Mouse (Mus musculus) cerebellum, postnatal 14 days (tissue): Measurements from ENCODE around the gene Nfib.
A peak's percentile ranks its signal among the peaks of the same experiment; 100 is the strongest.

Source experiments
- DNase-seq, 2 experiments: peaks; one replicate each; pipeline ENCODE4 v3.0.0; 2021; ENCODE audit warnings: mixed read lengths in 2 of 2

Nfib gene

GRCm38 (mm10) chr4:82588718-82589117, 116.8 kb downstream of the Nfib start:
- DNase-seq = peak; percentile 41 to 57

GRCm38 (mm10) chr4:82587146-82587870, 118.2 kb downstream of the Nfib start:
- peak; percentile 76 to 80 for DNase-seq

GRCm38 (mm10) chr4:82586637-82587036, 118.9 kb downstream of the Nfib start:
- DNase-seq = peak; percentile 43 to 66

- DNase-seq = peak; percentile 44 to 68
Measured at GRCm38 (mm10) chr4:82585536-82585935, 120.0 kb downstream of the Nfib start.

- peak; percentile 59 to 64 for DNase-seq
Measured at GRCm38 (mm10) chr4:82585056-82585455, 120.5 kb downstream of the Nfib start.

GRCm38 (mm10) chr4:82584548-82584947, 121.0 kb downstream of the Nfib start:
- DNase-seq = peak; percentile 84 to 86

GRCm38 (mm10) chr4:82573291-82573605, 132.3 kb downstream of the Nfib start:
- no peak for DNase-seq

- DNase-seq = peak; percentile 56 to 67
Measured at GRCm38 (mm10) chr4:82572410-82573290, 132.9 kb downstream of the Nfib start.

GRCm38 (mm10) chr4:82558816-82559215, 146.7 kb downstream of the Nfib start:
- DNase-seq = no peak

- DNase-seq = no peak
Measured at GRCm38 (mm10) chr4:82555673-82556171, 149.8 kb downstream of the Nfib start.

GRCm38 (mm10) chr4:82553658-82554057, 151.9 kb downstream of the Nfib start:
- no peak for DNase-seq

GRCm38 (mm10) chr4:82552238-82552637, 153.3 kb downstream of the Nfib start:
- DNase-seq = no peak

- no peak for DNase-seq
Measured at GRCm38 (mm10) chr4:82549762-82550380, 155.7 kb downstream of the Nfib start.

GRCm38 (mm10) chr4:82548247-82548646, 157.3 kb downstream of the Nfib start:
- no peak for DNase-seq

GRCm38 (mm10) chr4:82543936-82544335, 161.6 kb downstream of the Nfib start:
- DNase-seq = no peak

- DNase-seq = no peak
Measured at GRCm38 (mm10) chr4:82543398-82543740, 162.2 kb downstream of the Nfib start.

- no peak for DNase-seq
Measured at GRCm38 (mm10) chr4:82542656-82543397, 162.7 kb downstream of the Nfib start.

GRCm38 (mm10) chr4:82541894-82542510, 163.5 kb downstream of the Nfib start:
- DNase-seq = peak; percentile 92 to 93

- DNase-seq = peak in 1 of 2 experiments; percentile 50
Measured at GRCm38 (mm10) chr4:82540466-82540990, 165.0 kb downstream of the Nfib start.

- DNase-seq = peak; percentile 38 to 69
Measured at GRCm38 (mm10) chr4:82540048-82540410, 165.5 kb downstream of the Nfib start.

- peak; percentile 78 to 85 for DNase-seq
Measured at GRCm38 (mm10) chr4:82539406-82540047, 166.0 kb downstream of the Nfib start.
